ENCODE assay signal across 17 mouse cellular contexts in the genomic region with DNA sequence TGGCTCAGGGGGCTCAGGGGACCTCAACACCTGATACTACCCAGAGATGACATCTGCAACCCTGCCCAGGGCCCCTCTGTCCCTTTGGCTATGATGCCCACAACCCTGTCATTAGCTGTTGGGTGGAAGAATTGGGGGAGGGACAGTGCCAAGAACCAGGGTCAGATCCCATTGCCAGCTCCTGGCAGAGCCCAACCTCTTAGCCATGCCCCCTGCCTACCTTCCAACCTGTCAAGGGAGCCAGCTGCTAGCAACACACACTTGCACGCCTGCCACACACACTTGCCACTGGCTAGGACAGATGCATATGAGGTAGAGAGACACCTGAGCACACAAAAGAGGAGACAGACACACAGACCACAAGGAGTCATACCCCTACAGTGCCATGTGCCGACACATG.
"Had no signal": no experiment of that assay in that cellular context is flagged by ENCODE, and none has a peak within 500 bp of the region (broad histone marks: within the 10 kb centered on the region; RNA-seq: fewer than 3 reads in every experiment).

No protein-coding gene starts in this region.

- ATAC-seq: hindbrain, postnatal 0 days; intestine, embryonic 16.5 days; liver, embryonic 12.5 days had no signal

- DNase-seq: gastrocnemius, postnatal 14 days; gastrocnemius, postnatal 36 days; heart, adult 11 months; heart, adult 2 months; heart, postnatal 14 days; heart, postnatal 36 days; kidney, adult 11 months; kidney, adult 2 months; kidney, adult 9 months; kidney, postnatal 14 days; kidney, postnatal 36 days; layer of hippocampus, adult 9-11 months; layer of hippocampus, postnatal 36 days; lung, adult 18-20 months had no signal
